Mouse (Mus musculus): ENCODE measurements around the gene Abhd6. TPM values are rescaled to one million over a fixed set of nuclear protein-coding genes. Genes with fewer than 3 reads are reported as not detected.

Gene Abhd6
- polyA plus RNA-seq, 1 experiment from 2014 or later = 91.7 TPM

DNA sequence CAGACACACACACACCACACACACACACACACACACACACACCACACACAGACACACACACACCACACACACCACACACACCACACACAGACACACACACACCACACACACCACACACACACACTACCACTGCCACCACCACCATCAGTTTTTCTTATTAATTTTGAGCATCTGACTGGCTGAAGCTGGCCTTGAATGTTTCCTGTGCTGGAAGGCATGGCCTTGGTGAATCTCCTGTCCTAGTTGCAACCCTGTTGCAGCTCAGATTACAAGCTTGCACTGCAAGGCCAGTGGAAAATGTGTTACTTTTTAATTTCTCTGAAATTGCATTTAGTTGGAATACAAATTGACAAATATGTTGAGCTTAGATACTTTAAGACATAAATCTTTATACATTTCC lies 4.4 kb downstream of the Abhd6 start:
- ATAC-seq (ENCODE audit: low FRiP score, low TSS enrichment) (no peak), DNase-seq (ENCODE audit: low spot score) (no peak)
- Histone ChIP-seq H3K4me1 (replicated peaks; ENCODE audit: control insufficient read depth, insufficient read depth) (no peaks in the 10 kb centered on the region), H3K27ac (replicated peaks) (no peak overlapping the region), H3K4me2 (replicated peaks; ENCODE audit: low read depth) (no peak overlapping the region), H3K36me3 (ENCODE audit: control insufficient read depth, insufficient read depth, low read length) (no peaks in the 10 kb centered on the region), H3K4me3 (ENCODE audit: low read depth, low read length) (no peak overlapping the region), H3K9ac (ENCODE audit: low read length) (no peak overlapping the region), H3K9me3 (ENCODE audit: control insufficient read depth, low read length) (no peaks in the 10 kb centered on the region), H3K27me3 (ENCODE audit: control insufficient read depth, insufficient read depth, low read length) (no peaks in the 10 kb centered on the region)
- TF ChIP-seq EP300 (optimal IDR thresholded peaks at IDR 0.05) (no peak), CTCF (IDR thresholded peaks at IDR 0.05; ENCODE audit: low read depth) (no peak)

GRCm38 (mm10) chr14:8007486-8007885 lies 4.8 kb downstream of the Abhd6 start:
- H3K9ac ChIP-seq (ENCODE audit: low read length) = no peak overlapping the region
- ATAC-seq (ENCODE audit: low FRiP score, low TSS enrichment) (no peak), DNase-seq (ENCODE audit: low spot score) (no peak)
- H3K4me3 ChIP-seq (ENCODE audit: low read depth, low read length) = no peak overlapping the region
- no peak overlapping the region for H3K27ac ChIP-seq (replicated peaks)
- H3K4me1 ChIP-seq (replicated peaks; ENCODE audit: control insufficient read depth, insufficient read depth) = no peaks in the 10 kb centered on the region
- no peak overlapping the region for H3K4me2 ChIP-seq (replicated peaks; ENCODE audit: low read depth)
- H3K9me3 ChIP-seq (ENCODE audit: control insufficient read depth, low read length) = no peaks in the 10 kb centered on the region
- H3K27me3 ChIP-seq (ENCODE audit: control insufficient read depth, insufficient read depth, low read length) = no peaks in the 10 kb centered on the region
- TF ChIP-seq EP300 (optimal IDR thresholded peaks at IDR 0.05) = no peak
- no peak for TF ChIP-seq CTCF (IDR thresholded peaks at IDR 0.05; ENCODE audit: low read depth)
- no peaks in the 10 kb centered on the region for H3K36me3 ChIP-seq (ENCODE audit: control insufficient read depth, insufficient read depth, low read length)
- WGBS = 63% methylated on average over 2 of the region's 2 CpGs

DNA sequence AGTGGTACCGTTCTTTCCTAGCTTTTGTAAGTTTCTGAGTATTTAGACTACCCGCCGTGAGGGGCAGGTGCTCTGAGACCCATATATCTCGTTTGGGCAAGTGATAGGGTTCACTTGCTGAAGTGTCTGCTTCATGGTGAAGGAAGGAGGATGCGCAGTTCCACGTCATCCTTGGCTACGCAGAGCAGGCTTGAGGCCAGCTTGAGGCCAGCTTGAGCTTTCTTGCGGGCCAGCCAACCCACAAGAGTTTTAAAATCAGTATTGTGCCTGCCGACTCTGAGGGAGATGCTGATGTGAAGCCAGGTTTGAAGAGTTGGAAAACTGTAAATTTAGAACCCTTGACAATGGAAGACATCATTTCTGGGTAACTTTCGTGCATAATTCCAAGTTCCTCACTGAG lies 5.2 kb downstream of the Abhd6 start:
- H3K36me3 ChIP-seq (ENCODE audit: control insufficient read depth, insufficient read depth, low read length) = no peaks in the 10 kb centered on the region
- no peaks in the 10 kb centered on the region for H3K27me3 ChIP-seq (ENCODE audit: control insufficient read depth, insufficient read depth, low read length)
- TF ChIP-seq CTCF (IDR thresholded peaks at IDR 0.05; ENCODE audit: low read depth) (no peak), EP300 (optimal IDR thresholded peaks at IDR 0.05) (no peak)

GRCm38 (mm10) chr14:8011297-8011696 lies 8.6 kb downstream of the Abhd6 start:
- DNase-seq (ENCODE audit: low spot score) (no peak), ATAC-seq (ENCODE audit: low FRiP score, low TSS enrichment) (no peak)
- TF ChIP-seq CTCF (IDR thresholded peaks at IDR 0.05; ENCODE audit: low read depth) (no peak), EP300 (optimal IDR thresholded peaks at IDR 0.05) (no peak)
- H3K36me3 ChIP-seq (ENCODE audit: control insufficient read depth, insufficient read depth, low read length) = no peaks in the 10 kb centered on the region
- no peak overlapping the region for H3K9ac ChIP-seq (ENCODE audit: low read length)
- H3K9me3 ChIP-seq (ENCODE audit: control insufficient read depth, low read length) = no peaks in the 10 kb centered on the region
- no peak overlapping the region for H3K4me2 ChIP-seq (replicated peaks; ENCODE audit: low read depth)
- 74% methylated on average over 2 of the region's 2 CpGs for WGBS
- H3K4me3 ChIP-seq (ENCODE audit: low read depth, low read length) = no peak overlapping the region
- no peaks in the 10 kb centered on the region for H3K27me3 ChIP-seq (ENCODE audit: control insufficient read depth, insufficient read depth, low read length)
- H3K27ac ChIP-seq (replicated peaks) = no peak overlapping the region
- H3K4me1 ChIP-seq (replicated peaks; ENCODE audit: control insufficient read depth, insufficient read depth) = 0 out of 2 replicates have a peak, but pooled peaks cover 2% of the 10 kb centered on the region

More for the DNA sequence above, 5.2 kb downstream of the Abhd6 start:
- DNase-seq (ENCODE audit: low spot score) (no peak), ATAC-seq (ENCODE audit: low FRiP score, low TSS enrichment) (no peak)
- Histone ChIP-seq H3K4me1 (replicated peaks; ENCODE audit: control insufficient read depth, insufficient read depth) (no peaks in the 10 kb centered on the region), H3K4me2 (replicated peaks; ENCODE audit: low read depth) (no peak overlapping the region), H3K4me3 (ENCODE audit: low read depth, low read length) (no peak overlapping the region), H3K27ac (replicated peaks) (no peak overlapping the region), H3K9me3 (ENCODE audit: control insufficient read depth, low read length) (no peaks in the 10 kb centered on the region), H3K9ac (ENCODE audit: low read length) (no peak overlapping the region)
- 85% methylated on average over 10 of the region's 10 CpGs for WGBS

DNA sequence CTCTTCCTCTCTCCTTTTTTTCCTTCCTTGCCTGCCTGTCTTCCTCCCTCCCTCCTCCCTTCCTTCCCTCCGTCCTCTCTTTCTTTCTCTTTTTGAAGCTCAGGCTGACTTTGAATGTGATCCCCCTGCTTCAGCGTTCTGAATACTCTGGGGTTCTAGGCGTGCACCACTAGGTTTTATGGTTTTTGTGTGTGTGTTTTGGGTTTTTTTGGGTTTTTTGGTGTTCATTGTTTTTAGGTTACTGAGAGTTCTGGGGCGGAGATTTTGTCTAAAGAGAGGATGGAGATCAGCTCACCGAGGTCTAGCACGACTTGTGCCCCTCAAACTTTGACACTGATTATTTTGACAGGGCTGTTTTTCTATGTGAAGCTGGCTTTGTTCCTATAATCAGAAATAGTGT lies 9.2 kb downstream of the Abhd6 start:
- no peaks in the 10 kb centered on the region for H3K9me3 ChIP-seq (ENCODE audit: control insufficient read depth, low read length)
- H3K27me3 ChIP-seq (ENCODE audit: control insufficient read depth, insufficient read depth, low read length) = no peaks in the 10 kb centered on the region
- H3K27ac ChIP-seq (replicated peaks) = no peak overlapping the region
- H3K9ac ChIP-seq (ENCODE audit: low read length) = no peak overlapping the region
- H3K4me2 ChIP-seq (replicated peaks; ENCODE audit: low read depth) = no peak overlapping the region
- ATAC-seq (ENCODE audit: low FRiP score, low TSS enrichment) (no peak), DNase-seq (ENCODE audit: low spot score) (no peak)
- 0 out of 2 replicates have a peak, but pooled peaks cover 2% of the 10 kb centered on the region for H3K4me1 ChIP-seq (replicated peaks; ENCODE audit: control insufficient read depth, insufficient read depth)
- TF ChIP-seq CTCF (IDR thresholded peaks at IDR 0.05; ENCODE audit: low read depth) = no peak
- TF ChIP-seq EP300 (optimal IDR thresholded peaks at IDR 0.05) = no peak
- H3K4me3 ChIP-seq (ENCODE audit: low read depth, low read length) = no peak overlapping the region
- WGBS = 73% methylated on average over 6 of the region's 6 CpGs
- H3K36me3 ChIP-seq (ENCODE audit: control insufficient read depth, insufficient read depth, low read length) = no peaks in the 10 kb centered on the region

- Histone ChIP-seq H3K27ac (replicated peaks) (peak overlapping the region; percentile 84), H3K4me3 (ENCODE audit: low read depth, low read length) (no peak overlapping the region), H3K9ac (ENCODE audit: low read length) (no peak overlapping the region), H3K4me1 (replicated peaks; ENCODE audit: control insufficient read depth, insufficient read depth) (0 out of 2 replicates have a peak, but pooled peaks cover 2% of the 10 kb centered on the region), H3K27me3 (ENCODE audit: control insufficient read depth, insufficient read depth, low read length) (no peaks in the 10 kb centered on the region), H3K36me3 (ENCODE audit: control insufficient read depth, insufficient read depth, low read length) (no peaks in the 10 kb centered on the region), H3K9me3 (ENCODE audit: control insufficient read depth, low read length) (no peaks in the 10 kb centered on the region), H3K4me2 (replicated peaks; ENCODE audit: low read depth) (no peak overlapping the region)
- DNase-seq (ENCODE audit: low spot score) (no peak), ATAC-seq (ENCODE audit: low FRiP score, low TSS enrichment) (no peak)
- 89% methylated on average over 6 of the region's 6 CpGs for whole genome bisulfite sequencing
- TF ChIP-seq EP300 (optimal IDR thresholded peaks at IDR 0.05) = no peak
Measured at GRCm38 (mm10) chr14:8015756-8016155, 13.1 kb downstream of the Abhd6 start.
